Mouse (Mus musculus) hindbrain, embryonic 12.5 days (tissue): ENCODE measurements around the gene Tbc1d10a. TPM values are rescaled to one million over a fixed set of nuclear protein-coding genes. Genes with fewer than 3 reads are reported as not detected.

Source experiments
- ATAC-seq: fragments of 200-750 bp; cut with Nextera tagmentation; 2 replicates; pipeline ENCODE4 v1.8.0; 2017; ENCODE audit warnings: moderate TSS enrichment; ENCODE audit not compliant: low FRiP score
- H3K27ac ChIP-seq: fragments of 300-500 bp; sonication (generic); 2 replicates; pipeline ENCODE4 v1.5.1; 2016; ENCODE audit warnings: mild to moderate bottlenecking
- H3K27me3 ChIP-seq: fragments of 300-500 bp; sonication (generic); 2 replicates; pipeline ENCODE4 v1.6.1; 2016; ENCODE audit warnings: mild to moderate bottlenecking
- H3K36me3 ChIP-seq: fragments of 300-500 bp; sonication (generic); 2 replicates; pipeline ENCODE4 v1.6.1; 2016; ENCODE audit warnings: mild to moderate bottlenecking
- H3K4me1 ChIP-seq: fragments of 300-500 bp; sonication (generic); 2 replicates; pipeline ENCODE4 v1.6.1; 2016
- H3K4me2 ChIP-seq: fragments of 300-500 bp; sonication (generic); replicated peaks from 2 replicates; pipeline ENCODE4 v1.6.1; 2016; ENCODE audit warnings: mild to moderate bottlenecking
- H3K4me3 ChIP-seq: fragments of 300-500 bp; sonication (generic); 2 replicates; pipeline ENCODE4 v1.5.1; 2016; ENCODE audit warnings: mild to moderate bottlenecking
- H3K9ac ChIP-seq: fragments of 300-500 bp; sonication (generic); 2 replicates; pipeline ENCODE4 v1.6.1; 2016; ENCODE audit warnings: mild to moderate bottlenecking, moderate library complexity
- H3K9me3 ChIP-seq: fragments of 300-500 bp; sonication (generic); replicated peaks from 2 replicates; pipeline ENCODE4 v1.6.1; 2016; ENCODE audit warnings: mild to moderate bottlenecking
- WGBS: fragments of 180-500 bp; shearing (Covaris S2); methylation state at CpG from one replicate; pipeline ENCODE4 v1.1.7; 2016; 5-methylcytosine and 5-hydroxymethylcytosine counted together
- polyA plus RNA-seq: library from polyadenylated mRNA; unstranded; fragments of >200 nt; fragmentation: Nextera tagmentation; extraction: Ambion mirVana; gene quantifications from 2 replicates; pipeline ENCODE4 v1.2.1, GENCODE M21; 2016

Gene Tbc1d10a
- polyA plus RNA-seq, 1 experiment from 2014 or later, result 29.2 TPM

DNA sequence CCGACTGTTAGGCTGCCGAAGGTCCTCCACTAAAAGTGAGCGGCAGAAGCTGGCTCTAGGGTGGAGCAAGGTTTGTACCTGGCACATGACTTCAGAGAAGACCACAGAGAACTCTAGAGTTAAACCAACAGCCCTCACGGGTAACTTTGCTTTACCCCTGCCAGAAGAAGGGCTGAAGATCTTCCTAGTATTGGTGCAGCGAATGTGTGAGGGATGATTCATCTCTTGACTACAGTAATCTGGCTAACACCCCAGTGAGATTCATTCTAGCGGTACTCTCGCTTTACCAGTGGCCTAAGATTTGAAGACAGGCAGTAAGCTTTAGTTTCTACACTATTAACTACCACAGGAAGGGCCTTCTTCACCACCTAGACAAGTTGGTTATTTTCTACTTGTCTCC lies 19.4 kb downstream of the Tbc1d10a start:
- no peak overlapping the region for H3K4me2 ChIP-seq
- H3K4me3 ChIP-seq, result no peak overlapping the region
- H3K9ac ChIP-seq, result no peak overlapping the region
- H3K36me3 ChIP-seq, result peaks cover 40% of the 10 kb centered on the region
- no peak overlapping the region for H3K27ac ChIP-seq
- ATAC-seq, result no peak
- H3K4me1 ChIP-seq, result no peaks in the 10 kb centered on the region
- no peaks in the 10 kb centered on the region for H3K9me3 ChIP-seq
- WGBS, result 92% methylated on average over 7 of the region's 7 CpGs
- H3K27me3 ChIP-seq, result no peaks in the 10 kb centered on the region

DNA sequence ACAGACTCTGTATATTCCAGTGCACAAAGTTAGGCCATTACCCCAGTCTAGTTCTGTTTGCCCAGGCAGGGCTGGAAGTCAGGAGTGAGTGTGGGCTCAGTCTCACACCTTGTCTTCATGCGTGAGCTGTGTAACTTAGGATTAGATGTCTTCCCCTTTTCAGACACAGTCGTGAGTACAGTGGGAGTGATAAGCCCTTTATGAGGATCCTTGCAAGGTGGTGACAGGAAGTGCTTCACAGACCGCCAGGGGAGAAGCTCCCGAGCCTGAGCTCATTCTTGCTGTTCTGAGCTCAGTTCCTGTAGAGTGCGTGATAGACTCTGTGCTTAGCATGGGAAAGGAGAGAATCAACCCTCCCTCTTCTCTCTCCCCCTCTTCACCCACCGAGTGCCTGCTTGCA lies 20.0 kb downstream of the Tbc1d10a start:
- peaks cover 41% of the 10 kb centered on the region for H3K36me3 ChIP-seq
- no peak overlapping the region for H3K4me2 ChIP-seq
- 77% methylated on average over 6 of the region's 6 CpGs for WGBS
- no peaks in the 10 kb centered on the region for H3K27me3 ChIP-seq
- H3K9ac ChIP-seq, result no peak overlapping the region
- H3K27ac ChIP-seq, result no peak overlapping the region
- no peak for ATAC-seq
- no peak overlapping the region for H3K4me3 ChIP-seq
- no peaks in the 10 kb centered on the region for H3K4me1 ChIP-seq
- no peaks in the 10 kb centered on the region for H3K9me3 ChIP-seq

DNA sequence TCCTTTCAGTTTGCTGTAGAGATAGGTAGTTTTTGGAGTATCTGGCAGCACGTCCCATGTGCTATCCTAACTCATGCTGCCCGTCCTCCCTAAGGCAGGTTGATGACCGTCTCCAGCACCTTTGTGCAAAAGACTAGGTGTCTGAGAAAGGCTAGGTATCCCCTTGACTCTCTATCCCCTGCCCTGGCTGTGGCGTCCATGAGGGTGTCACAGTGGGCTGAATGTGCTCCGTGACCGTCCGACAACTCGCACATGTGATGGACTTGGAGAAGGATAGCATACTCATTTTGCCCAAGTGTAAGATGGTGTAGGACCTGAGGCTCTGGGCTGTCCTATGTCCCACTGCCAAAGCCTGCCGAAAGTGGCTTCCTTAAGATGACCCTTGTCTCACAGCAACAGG lies 21.1 kb downstream of the Tbc1d10a start:
- Histone ChIP-seq H3K4me2 (no peak overlapping the region), H3K9me3 (no peaks in the 10 kb centered on the region), H3K9ac (no peak overlapping the region), H3K4me1 (no peaks in the 10 kb centered on the region), H3K27ac (no peak overlapping the region), H3K27me3 (no peaks in the 10 kb centered on the region), H3K4me3 (no peak overlapping the region), H3K36me3 (peaks cover 44% of the 10 kb centered on the region)
- no peak for ATAC-seq
- 95% methylated on average over 9 of the region's 9 CpGs for WGBS

DNA sequence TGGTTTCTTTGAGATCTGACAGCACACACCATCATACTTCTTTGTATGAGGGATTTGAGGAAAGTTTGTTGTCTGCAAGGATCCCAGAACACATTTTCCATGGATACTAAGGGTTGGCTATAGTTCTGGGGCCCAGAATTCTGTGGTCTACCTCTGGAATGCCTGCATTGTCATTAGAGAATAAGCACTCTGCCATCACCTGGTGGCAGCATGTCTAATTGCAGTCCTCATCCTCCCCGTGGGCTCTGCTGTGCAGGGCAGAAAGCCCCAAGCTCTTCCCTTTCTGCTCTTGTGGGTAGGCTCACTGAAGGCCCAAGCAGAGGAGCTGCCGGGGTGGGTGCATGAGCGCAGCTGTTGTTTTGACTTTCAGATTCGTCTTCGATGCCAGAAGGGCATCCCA lies 23.0 kb downstream of the Tbc1d10a start:
- Histone ChIP-seq H3K4me3 (no peak overlapping the region), H3K9ac (no peak overlapping the region), H3K9me3 (no peaks in the 10 kb centered on the region), H3K27ac (no peak overlapping the region), H3K4me2 (no peak overlapping the region), H3K36me3 (peaks cover 61% of the 10 kb centered on the region), H3K4me1 (no peaks in the 10 kb centered on the region), H3K27me3 (no peaks in the 10 kb centered on the region)
- 86% methylated on average over 5 of the region's 5 CpGs for WGBS
- ATAC-seq, result no peak

DNA sequence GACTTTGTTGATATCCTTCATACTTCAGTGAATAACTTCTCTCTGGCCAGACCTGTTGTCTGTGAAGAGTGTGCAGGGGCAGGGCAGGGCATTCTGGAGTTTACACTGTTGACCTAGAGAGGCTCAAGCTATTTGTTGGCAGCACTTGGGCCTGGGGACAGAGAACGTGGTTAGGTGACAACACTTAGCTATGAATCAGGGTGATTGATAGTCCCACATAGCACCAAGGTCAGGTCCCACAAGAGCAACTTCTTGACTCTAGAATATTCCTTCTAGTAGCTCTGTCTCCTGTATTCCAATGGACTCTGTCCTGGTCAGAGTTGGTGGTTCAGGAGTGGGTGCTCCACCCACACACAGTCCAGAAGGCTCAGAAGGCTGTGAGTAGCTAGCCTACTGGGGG lies 24.2 kb downstream of the Tbc1d10a start:
- Histone ChIP-seq H3K4me2 (no peak overlapping the region), H3K9ac (no peak overlapping the region), H3K4me1 (no peaks in the 10 kb centered on the region), H3K4me3 (no peak overlapping the region), H3K27ac (no peak overlapping the region), H3K36me3 (peaks cover 67% of the 10 kb centered on the region), H3K9me3 (no peaks in the 10 kb centered on the region), H3K27me3 (no peaks in the 10 kb centered on the region)
- no peak for ATAC-seq
- 61% methylated on average over 1 of the region's 1 CpGs for WGBS

DNA sequence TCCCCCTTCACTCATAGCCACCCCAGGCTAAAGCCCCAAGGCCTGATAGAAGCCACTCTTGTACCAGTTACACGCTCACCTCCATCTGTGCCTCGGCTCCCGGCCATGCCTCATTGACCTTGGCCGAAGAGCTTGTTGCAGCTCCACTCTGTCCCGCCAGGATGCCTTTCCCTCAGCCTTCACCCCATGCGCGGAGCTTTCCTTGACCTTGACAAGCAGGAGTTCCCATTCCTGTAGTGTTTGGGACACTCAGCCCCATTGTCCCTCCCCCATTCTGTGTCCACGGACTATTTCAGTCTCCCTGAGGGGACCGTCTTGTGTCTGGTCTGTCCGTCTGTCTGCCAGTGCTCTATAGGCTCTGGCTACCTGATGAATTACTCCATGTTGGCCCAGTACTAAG lies 26.5 kb downstream of the Tbc1d10a start:
- WGBS, result 93% methylated on average over 10 of the region's 10 CpGs
- no peaks in the 10 kb centered on the region for H3K9me3 ChIP-seq
- no peak overlapping the region for H3K4me3 ChIP-seq
- ATAC-seq, result no peak
- H3K36me3 ChIP-seq, result peaks cover 53% of the 10 kb centered on the region
- H3K4me1 ChIP-seq, result no peaks in the 10 kb centered on the region; the same call in 1 of the 2 replicates
- H3K9ac ChIP-seq, result no peak overlapping the region
- no peak overlapping the region for H3K4me2 ChIP-seq
- peaks cover 8% of the 10 kb centered on the region; the same call in 1 of the 2 replicates for H3K27me3 ChIP-seq
- no peak overlapping the region for H3K27ac ChIP-seq

DNA sequence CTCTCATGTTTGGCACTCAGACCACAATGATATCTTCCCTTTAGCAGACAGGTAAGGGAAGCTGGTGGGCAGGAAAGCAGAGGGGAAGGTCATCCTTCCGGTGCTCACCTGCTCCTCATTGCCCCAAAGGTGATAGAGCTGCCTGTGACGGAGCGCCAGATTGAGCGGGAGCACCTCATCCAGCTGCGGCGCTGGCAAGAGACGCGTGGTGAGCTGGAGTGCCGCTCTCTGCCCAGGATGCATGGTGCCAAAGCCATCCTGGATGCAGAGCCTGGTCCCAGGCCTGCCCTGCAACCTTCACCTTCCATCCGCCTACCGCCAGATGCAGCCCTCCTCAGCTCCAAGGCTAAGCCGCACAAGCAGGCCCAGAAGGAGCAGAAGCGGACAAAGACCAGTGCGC lies 28.0 kb downstream of the Tbc1d10a start:
- H3K27ac ChIP-seq, result no peak overlapping the region
- H3K36me3 ChIP-seq, result peaks cover 42% of the 10 kb centered on the region
- no peak overlapping the region for H3K9ac ChIP-seq
- ATAC-seq, result no peak
- WGBS, result 94% methylated on average over 14 of the region's 14 CpGs
- H3K4me2 ChIP-seq, result no peak overlapping the region
- H3K27me3 ChIP-seq, result peaks cover 21% of the 10 kb centered on the region
- H3K4me3 ChIP-seq, result no peak overlapping the region
- H3K4me1 ChIP-seq, result peaks cover 4% of the 10 kb centered on the region; the same call in 1 of the 2 replicates
- H3K9me3 ChIP-seq, result no peaks in the 10 kb centered on the region

DNA sequence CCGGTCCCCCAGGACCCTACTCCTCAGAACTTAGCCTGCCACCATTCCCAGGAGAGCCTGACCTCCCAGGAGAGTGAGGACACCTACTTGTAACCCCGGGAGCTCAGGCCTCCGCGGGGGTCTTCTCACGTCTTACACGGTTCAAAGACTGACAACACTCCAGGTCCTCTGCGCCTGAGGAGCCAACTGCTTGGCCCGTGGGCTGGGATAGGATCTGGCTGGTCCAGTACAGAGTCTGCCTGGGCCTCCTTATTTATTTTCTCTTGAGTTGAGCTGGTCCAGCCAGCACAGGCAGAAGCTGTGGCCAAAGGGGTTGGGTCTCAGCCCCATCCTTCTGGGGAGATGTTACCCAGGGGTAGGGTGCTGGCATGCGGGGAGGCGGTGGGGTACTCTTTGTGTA lies 28.5 kb downstream of the Tbc1d10a start:
- 89% methylated on average over 10 of the region's 10 CpGs for WGBS
- H3K36me3 ChIP-seq, result peaks cover 37% of the 10 kb centered on the region
- H3K9ac ChIP-seq, result no peak overlapping the region
- peaks cover 4% of the 10 kb centered on the region; the same call in 1 of the 2 replicates for H3K4me1 ChIP-seq
- H3K27ac ChIP-seq, result no peak overlapping the region
- no peak for ATAC-seq
- peaks cover 23% of the 10 kb centered on the region for H3K27me3 ChIP-seq
- H3K4me2 ChIP-seq, result no peak overlapping the region
- no peaks in the 10 kb centered on the region for H3K9me3 ChIP-seq
- H3K4me3 ChIP-seq, result no peak overlapping the region

DNA sequence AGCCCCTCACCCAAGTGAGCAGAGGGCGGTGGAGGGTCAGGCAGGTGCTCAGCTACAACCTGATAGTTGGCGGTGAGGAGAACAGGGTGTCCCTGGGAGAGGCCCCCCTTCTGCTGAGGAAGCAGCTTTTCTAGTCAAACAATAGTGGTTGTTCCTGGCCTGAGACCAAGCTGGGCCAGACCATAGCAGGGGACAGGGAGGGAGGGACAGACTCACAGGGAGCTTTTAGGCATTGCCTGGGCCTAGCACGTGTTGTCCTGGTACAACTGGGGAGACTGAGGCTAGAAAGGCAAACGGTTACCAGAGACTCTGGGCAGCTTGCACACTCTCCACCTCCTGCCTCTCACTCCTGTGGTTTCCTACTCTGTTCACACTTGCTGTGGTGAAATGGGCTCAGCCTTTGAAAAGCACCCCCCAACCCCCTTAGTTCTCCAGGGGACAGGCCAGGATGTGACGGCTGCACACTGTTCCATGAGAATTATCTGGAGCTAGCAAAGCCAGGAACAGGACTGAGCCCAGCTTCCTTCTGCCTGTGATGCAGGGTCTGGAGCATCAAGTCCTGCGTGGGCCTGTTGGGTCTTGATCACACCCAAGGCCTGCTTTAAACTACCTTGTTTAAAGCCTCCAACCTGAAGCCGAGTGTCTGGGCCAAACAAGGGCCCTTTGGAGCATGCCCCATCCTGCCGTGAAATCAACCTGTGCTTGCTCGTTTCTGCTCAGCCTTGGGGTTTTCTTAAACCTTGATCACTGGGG lies 29.8 kb downstream of the Tbc1d10a start:
- ATAC-seq, result no peak
- H3K4me1 ChIP-seq, result peaks cover 4% of the 10 kb centered on the region; the same call in 1 of the 2 replicates
- H3K27ac ChIP-seq, result no peak overlapping the region
- H3K4me3 ChIP-seq, result no peak overlapping the region
- H3K9ac ChIP-seq, result no peak overlapping the region
- no peak overlapping the region for H3K4me2 ChIP-seq
- 84% methylated on average over 9 of the region's 9 CpGs for WGBS
- H3K36me3 ChIP-seq, result peaks cover 27% of the 10 kb centered on the region
- peaks cover 25% of the 10 kb centered on the region for H3K27me3 ChIP-seq
- no peaks in the 10 kb centered on the region for H3K9me3 ChIP-seq

DNA sequence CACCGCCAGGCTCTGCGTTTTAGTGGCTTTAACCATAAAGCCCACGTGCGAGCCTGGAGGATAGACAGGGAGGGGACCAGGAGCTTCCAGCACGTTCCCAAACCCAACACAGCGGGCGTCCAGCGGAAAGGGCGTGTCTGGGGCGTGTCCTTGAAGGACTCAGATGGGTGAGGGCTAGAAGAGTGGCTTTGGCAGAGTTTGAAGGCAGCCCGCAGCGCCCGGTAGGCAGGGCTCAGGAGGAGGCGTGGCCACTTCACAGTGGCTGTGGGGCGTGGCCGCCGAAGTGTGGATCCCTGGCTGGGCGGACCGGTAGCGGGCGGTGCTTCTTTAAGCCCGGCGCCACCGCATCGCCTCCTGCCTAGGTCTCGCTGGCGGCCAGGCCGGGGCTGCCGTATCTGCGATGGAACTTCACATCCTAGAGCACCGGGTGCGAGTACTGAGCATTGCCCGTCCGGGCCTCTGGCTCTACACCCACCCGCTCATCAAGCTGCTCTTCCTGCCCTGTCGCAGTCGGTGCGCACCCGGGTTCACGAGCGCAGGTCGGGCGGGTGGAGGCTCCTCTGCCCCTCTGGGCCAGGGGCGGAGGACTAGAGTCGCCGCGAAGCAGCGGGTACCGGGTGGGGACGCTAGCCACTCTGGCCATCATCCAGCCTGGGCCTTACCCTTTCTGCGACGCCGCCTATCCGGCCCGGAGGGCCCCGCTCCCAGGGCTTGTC lies 31.5 kb downstream of the Tbc1d10a start, which contains the start of gene Castor1:
Castor1 (plus strand) TSS at position 312 of the 716 bp plus-strand sequence.
- Histone ChIP-seq H3K4me3 (peak within 1 kb of the TSS; percentile 34), H3K36me3 (peaks cover 20% of the 10 kb centered on the region)
- WGBS, result 2% methylated on average over 56 of the region's 56 CpGs

DNA sequence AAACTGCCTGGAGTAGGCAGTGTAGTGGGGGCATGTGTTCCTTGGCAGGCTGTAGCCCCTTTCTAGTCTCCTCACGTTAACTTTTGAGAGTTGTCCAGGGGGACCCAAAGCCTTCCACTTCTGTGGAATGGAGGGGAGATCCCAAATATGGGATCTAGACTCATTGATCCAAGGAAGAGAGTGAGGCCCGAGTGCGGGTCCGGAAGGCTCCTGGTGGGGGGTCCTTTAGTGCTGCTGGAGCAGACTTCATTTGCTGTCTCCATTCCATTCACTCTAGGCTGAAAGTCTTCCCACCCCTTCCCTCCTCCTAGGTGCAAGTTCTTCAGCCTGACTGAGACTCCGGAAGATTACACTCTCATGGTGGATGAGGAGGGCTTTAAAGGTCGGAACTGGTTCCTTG lies 32.0 kb downstream of the Tbc1d10a start:
- H3K27ac ChIP-seq, result no peak overlapping the region
- H3K36me3 ChIP-seq, result peaks cover 16% of the 10 kb centered on the region
- H3K9ac ChIP-seq, result peak overlapping the region; percentile 42
- H3K4me1 ChIP-seq, result peaks cover 4% of the 10 kb centered on the region; the same call in 1 of the 2 replicates
- no peak for ATAC-seq
- H3K27me3 ChIP-seq, result peaks cover 25% of the 10 kb centered on the region
- peak overlapping the region; percentile 34 for H3K4me3 ChIP-seq
- WGBS, result 3% methylated on average over 6 of the region's 6 CpGs
- H3K9me3 ChIP-seq, result no peaks in the 10 kb centered on the region
- peak overlapping the region; percentile 56 for H3K4me2 ChIP-seq

More for the DNA sequence above, 31.5 kb downstream of the Tbc1d10a start, which contains the start of gene Castor1:
- H3K9me3 ChIP-seq, result no peaks in the 10 kb centered on the region
- peak within 1 kb of the TSS; percentile 56 for H3K4me2 ChIP-seq
- no peak within 1 kb of the TSS for H3K27ac ChIP-seq
- peak; percentile 79 for ATAC-seq
- peak within 1 kb of the TSS; percentile 42 for H3K9ac ChIP-seq
- H3K4me1 ChIP-seq, result peaks cover 4% of the 10 kb centered on the region; the same call in 1 of the 2 replicates
- peaks cover 25% of the 10 kb centered on the region for H3K27me3 ChIP-seq

DNA sequence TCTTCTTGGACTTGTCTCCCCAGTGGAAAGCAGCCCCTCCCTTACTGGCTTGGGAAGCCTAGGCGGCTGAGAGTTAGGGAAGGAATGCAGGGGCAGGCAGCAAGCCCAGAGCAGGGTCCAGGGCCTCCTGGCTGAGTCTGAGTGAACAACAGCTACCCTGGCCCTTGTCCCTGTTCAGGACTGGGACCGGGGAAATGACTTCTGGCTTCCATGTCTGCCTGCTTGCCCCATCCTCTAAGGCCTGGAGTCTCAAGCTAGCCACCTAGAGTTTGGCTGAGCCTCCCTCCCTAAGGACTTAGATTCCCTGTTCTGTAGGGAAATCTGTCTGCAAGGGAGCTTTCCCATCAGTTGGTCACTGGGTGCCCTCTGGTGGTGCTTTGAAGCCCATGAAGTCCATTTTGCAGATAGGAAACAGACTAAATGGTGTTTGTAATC lies 32.7 kb downstream of the Tbc1d10a start:
- Histone ChIP-seq H3K36me3 (peaks cover 10% of the 10 kb centered on the region), H3K9ac (no peak overlapping the region), H3K27me3 (peaks cover 25% of the 10 kb centered on the region), H3K4me1 (peaks cover 4% of the 10 kb centered on the region; the same call in 1 of the 2 replicates), H3K4me3 (no peak overlapping the region), H3K27ac (no peak overlapping the region), H3K4me2 (no peak overlapping the region), H3K9me3 (no peaks in the 10 kb centered on the region)
- 16% methylated on average over 2 of the region's 2 CpGs for WGBS
- ATAC-seq, result no peak
